Mouse (Mus musculus): ENCODE measurements at regions not wholly inside any gene's neighbourhood (a gene's known extent, or its start where the extent isn't known, plus 50 kb on each side); places are given as distances from the start of the nearest gene placed in this dataset.
A peak's percentile ranks its signal among the peaks of the same experiment; 100 is the strongest.

GRCm38 (mm10) chr1:35708176-35708788, 359.9 kb upstream of the Hs6st1 start:
- Histone ChIP-seq H3K4me1 (ENCODE audit: control insufficient read depth, insufficient read depth, low read length) (no peaks in the 10 kb centered on the region), H3K27ac (ENCODE audit: low read depth, low read length) (no peak overlapping the region), H3K36me3 (ENCODE audit: control insufficient read depth, insufficient read depth, low read length) (no peaks in the 10 kb centered on the region), H3K4me3 (ENCODE audit: low read depth, low read length) (no peak overlapping the region), H3K27me3 (ENCODE audit: control insufficient read depth, insufficient read depth, low read length) (no peaks in the 10 kb centered on the region), H3K4me2 (no peak overlapping the region), H3K9ac (ENCODE audit: low read length) (no peak overlapping the region), H3K9me3 (ENCODE audit: control insufficient read depth, low read length) (no peaks in the 10 kb centered on the region)
- no peak for ATAC-seq (ENCODE audit: low FRiP score)
- 88% methylated on average over 2 of the region's 2 CpGs for WGBS
- no peak for DNase-seq (ENCODE audit: low spot score, missing footprints)

GRCm38 (mm10) chr1:35709214-35709613, 359.0 kb upstream of the Hs6st1 start:
- Histone ChIP-seq H3K27ac (ENCODE audit: low read depth, low read length) (no peak overlapping the region), H3K9me3 (ENCODE audit: control insufficient read depth, low read length) (no peaks in the 10 kb centered on the region), H3K4me2 (no peak overlapping the region), H3K27me3 (ENCODE audit: control insufficient read depth, insufficient read depth, low read length) (no peaks in the 10 kb centered on the region), H3K4me3 (ENCODE audit: low read depth, low read length) (no peak overlapping the region), H3K4me1 (ENCODE audit: control insufficient read depth, insufficient read depth, low read length) (no peaks in the 10 kb centered on the region), H3K36me3 (ENCODE audit: control insufficient read depth, insufficient read depth, low read length) (no peaks in the 10 kb centered on the region), H3K9ac (ENCODE audit: low read length) (no peak overlapping the region)
- ATAC-seq (ENCODE audit: low FRiP score), result no peak
- no peak for DNase-seq (ENCODE audit: low spot score, missing footprints)

DNA sequence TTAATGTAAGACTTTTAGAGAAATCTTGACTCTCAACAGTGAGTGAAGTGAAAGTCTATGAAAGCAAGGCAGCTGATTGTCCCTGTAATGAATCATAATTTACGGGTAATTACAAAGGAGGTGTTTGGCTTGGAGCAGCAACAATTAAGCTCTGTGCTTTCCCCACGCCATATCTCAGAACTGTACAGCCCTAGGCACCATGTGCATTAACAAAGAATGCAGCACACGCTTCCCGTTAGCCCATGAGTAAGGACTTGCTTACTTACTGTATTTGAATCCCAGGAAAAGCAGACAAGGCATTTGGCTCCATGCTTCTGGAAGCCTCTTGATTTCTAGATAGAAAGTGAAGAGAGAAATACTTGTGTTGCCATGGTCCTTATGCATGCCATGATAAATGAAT, 354.2 kb upstream of the Hs6st1 start:
- WGBS, result 90% methylated on average over 4 of the region's 4 CpGs
- no peak overlapping the region for H3K9ac ChIP-seq (ENCODE audit: low read length)
- H3K4me2 ChIP-seq, result no peak overlapping the region
- no peaks in the 10 kb centered on the region for H3K4me1 ChIP-seq (ENCODE audit: control insufficient read depth, insufficient read depth, low read length)
- ATAC-seq (ENCODE audit: low FRiP score) (no peak), DNase-seq (ENCODE audit: low spot score, missing footprints) (no peak)
- H3K36me3 ChIP-seq (ENCODE audit: control insufficient read depth, insufficient read depth, low read length), result no peaks in the 10 kb centered on the region
- H3K27me3 ChIP-seq (ENCODE audit: control insufficient read depth, insufficient read depth, low read length), result no peaks in the 10 kb centered on the region
- H3K4me3 ChIP-seq (ENCODE audit: low read depth, low read length), result no peak overlapping the region
- H3K27ac ChIP-seq (ENCODE audit: low read depth, low read length), result no peak overlapping the region
- H3K9me3 ChIP-seq (ENCODE audit: control insufficient read depth, low read length), result no peaks in the 10 kb centered on the region; the same call in 1 of the 2 replicates

DNA sequence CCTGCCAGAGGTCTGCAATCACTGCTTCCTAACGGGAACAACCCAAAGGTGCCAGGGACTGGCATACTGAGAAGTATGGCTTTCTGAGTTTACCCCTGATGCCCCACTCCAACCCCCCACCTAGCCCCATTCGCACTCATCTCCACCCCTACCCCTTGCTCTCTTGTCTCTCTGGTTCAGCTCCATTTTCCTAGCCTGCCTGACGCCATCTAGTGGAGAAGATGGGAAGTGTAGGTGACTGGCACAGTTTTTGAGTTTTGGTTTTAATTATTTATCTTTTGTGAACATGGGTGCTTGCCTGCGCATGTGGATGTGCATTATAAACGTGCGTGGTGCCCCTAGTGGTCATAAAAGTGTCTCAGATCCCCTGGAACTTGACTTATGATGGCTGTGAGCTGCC, 352.3 kb upstream of the Hs6st1 start:
- WGBS, result 60% methylated on average over 6 of the region's 6 CpGs
- Histone ChIP-seq H3K27me3 (ENCODE audit: control insufficient read depth, insufficient read depth, low read length) (no peaks in the 10 kb centered on the region), H3K4me3 (ENCODE audit: low read depth, low read length) (no peak overlapping the region), H3K4me2 (no peak overlapping the region), H3K9ac (ENCODE audit: low read length) (no peak overlapping the region), H3K36me3 (ENCODE audit: control insufficient read depth, insufficient read depth, low read length) (no peaks in the 10 kb centered on the region), H3K4me1 (ENCODE audit: control insufficient read depth, insufficient read depth, low read length) (no peaks in the 10 kb centered on the region), H3K9me3 (ENCODE audit: control insufficient read depth, low read length) (no peaks in the 10 kb centered on the region; the same call in 1 of the 2 replicates), H3K27ac (ENCODE audit: low read depth, low read length) (no peak overlapping the region)
- no peak for DNase-seq (ENCODE audit: low spot score, missing footprints)
- no peak for ATAC-seq (ENCODE audit: low FRiP score)

GRCm38 (mm10) chr1:35717166-35717565, 351.0 kb upstream of the Hs6st1 start:
- DNase-seq (ENCODE audit: low spot score, missing footprints) (no peak), ATAC-seq (ENCODE audit: low FRiP score) (no peak)
- Histone ChIP-seq H3K36me3 (ENCODE audit: control insufficient read depth, insufficient read depth, low read length) (no peaks in the 10 kb centered on the region), H3K27ac (ENCODE audit: low read depth, low read length) (no peak overlapping the region), H3K9me3 (ENCODE audit: control insufficient read depth, low read length) (no peaks in the 10 kb centered on the region; the same call in 1 of the 2 replicates), H3K4me2 (no peak overlapping the region), H3K9ac (ENCODE audit: low read length) (no peak overlapping the region), H3K27me3 (ENCODE audit: control insufficient read depth, insufficient read depth, low read length) (no peaks in the 10 kb centered on the region), H3K4me1 (ENCODE audit: control insufficient read depth, insufficient read depth, low read length) (no peaks in the 10 kb centered on the region), H3K4me3 (ENCODE audit: low read depth, low read length) (no peak overlapping the region)
- WGBS, result 90% methylated on average over 2 of the region's 2 CpGs

DNA sequence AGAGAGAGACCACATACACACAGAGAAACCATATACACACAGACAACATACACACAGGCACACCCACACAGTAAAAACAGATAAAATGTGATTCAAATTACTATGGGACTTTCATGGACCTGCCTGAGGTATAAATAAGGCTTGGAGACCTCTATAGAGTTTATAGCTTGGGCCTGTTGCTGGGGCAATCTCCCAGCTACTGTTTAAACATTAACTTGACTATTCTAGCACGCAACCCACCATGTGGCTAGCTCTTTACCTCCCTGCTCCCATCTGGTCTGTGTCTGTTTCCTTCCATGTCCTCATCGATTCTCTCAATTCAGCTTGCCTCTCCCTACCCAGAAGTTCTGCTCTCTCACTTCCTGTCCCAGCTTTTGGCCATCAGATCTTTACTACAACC, 350.5 kb upstream of the Hs6st1 start:
- no peak overlapping the region for H3K4me3 ChIP-seq (ENCODE audit: low read depth, low read length)
- no peaks in the 10 kb centered on the region; the same call in 1 of the 2 replicates for H3K9me3 ChIP-seq (ENCODE audit: control insufficient read depth, low read length)
- no peak overlapping the region for H3K27ac ChIP-seq (ENCODE audit: low read depth, low read length)
- no peak for ATAC-seq (ENCODE audit: low FRiP score)
- no peak overlapping the region for H3K4me2 ChIP-seq
- WGBS, result 93% methylated on average over 2 of the region's 2 CpGs
- H3K9ac ChIP-seq (ENCODE audit: low read length), result no peak overlapping the region
- no peaks in the 10 kb centered on the region for H3K27me3 ChIP-seq (ENCODE audit: control insufficient read depth, insufficient read depth, low read length)
- no peaks in the 10 kb centered on the region for H3K36me3 ChIP-seq (ENCODE audit: control insufficient read depth, insufficient read depth, low read length)
- H3K4me1 ChIP-seq (ENCODE audit: control insufficient read depth, insufficient read depth, low read length), result no peaks in the 10 kb centered on the region
- DNase-seq (ENCODE audit: low spot score, missing footprints), result no peak

DNA sequence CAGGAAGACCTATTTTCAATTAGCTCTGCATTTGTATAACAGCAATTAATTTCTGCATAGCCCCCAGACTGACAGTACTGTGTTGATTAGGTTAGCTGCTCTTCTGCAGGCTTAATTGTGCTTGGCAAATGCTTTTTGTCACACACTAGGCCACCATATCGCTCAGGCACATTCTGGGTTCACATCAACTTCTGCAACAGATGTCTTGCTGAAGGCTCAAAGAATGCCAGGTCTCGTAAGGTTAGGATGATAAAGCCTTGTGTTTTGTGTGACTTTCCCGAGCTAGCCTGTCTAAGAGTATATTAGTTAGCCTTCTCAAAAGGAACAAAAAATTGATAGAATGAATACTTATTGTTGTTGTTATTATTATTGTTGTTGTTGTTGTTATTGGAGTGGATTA, 348.1 kb upstream of the Hs6st1 start:
- Histone ChIP-seq H3K36me3 (ENCODE audit: control insufficient read depth, insufficient read depth, low read length) (no peaks in the 10 kb centered on the region), H3K4me1 (ENCODE audit: control insufficient read depth, insufficient read depth, low read length) (no peaks in the 10 kb centered on the region; the same call in 1 of the 2 replicates), H3K27me3 (ENCODE audit: control insufficient read depth, insufficient read depth, low read length) (no peaks in the 10 kb centered on the region), H3K9ac (ENCODE audit: low read length) (no peak overlapping the region), H3K27ac (ENCODE audit: low read depth, low read length) (no peak overlapping the region), H3K4me2 (no peak overlapping the region), H3K4me3 (ENCODE audit: low read depth, low read length) (no peak overlapping the region), H3K9me3 (ENCODE audit: control insufficient read depth, low read length) (no peaks in the 10 kb centered on the region; the same call in 1 of the 2 replicates)
- ATAC-seq (ENCODE audit: low FRiP score) (no peak), DNase-seq (ENCODE audit: low spot score, missing footprints) (no peak)
- WGBS, result 83% methylated on average over 3 of the region's 3 CpGs

- 85% methylated on average over 3 of the region's 3 CpGs for WGBS
- Histone ChIP-seq H3K27ac (ENCODE audit: low read depth, low read length) (no peak overlapping the region), H3K9ac (ENCODE audit: low read length) (no peak overlapping the region), H3K4me1 (ENCODE audit: control insufficient read depth, insufficient read depth, low read length) (no peaks in the 10 kb centered on the region; the same call in 1 of the 2 replicates), H3K27me3 (ENCODE audit: control insufficient read depth, insufficient read depth, low read length) (no peaks in the 10 kb centered on the region), H3K9me3 (ENCODE audit: control insufficient read depth, low read length) (no peaks in the 10 kb centered on the region), H3K4me2 (no peak overlapping the region), H3K36me3 (ENCODE audit: control insufficient read depth, insufficient read depth, low read length) (no peaks in the 10 kb centered on the region), H3K4me3 (ENCODE audit: low read depth, low read length) (no peak overlapping the region)
- ATAC-seq (ENCODE audit: low FRiP score), result no peak
- DNase-seq (ENCODE audit: low spot score, missing footprints), result no peak
These were observed 343.8 kb upstream of the Hs6st1 start for GRCm38 (mm10) chr1:35724366-35724900.

DNA sequence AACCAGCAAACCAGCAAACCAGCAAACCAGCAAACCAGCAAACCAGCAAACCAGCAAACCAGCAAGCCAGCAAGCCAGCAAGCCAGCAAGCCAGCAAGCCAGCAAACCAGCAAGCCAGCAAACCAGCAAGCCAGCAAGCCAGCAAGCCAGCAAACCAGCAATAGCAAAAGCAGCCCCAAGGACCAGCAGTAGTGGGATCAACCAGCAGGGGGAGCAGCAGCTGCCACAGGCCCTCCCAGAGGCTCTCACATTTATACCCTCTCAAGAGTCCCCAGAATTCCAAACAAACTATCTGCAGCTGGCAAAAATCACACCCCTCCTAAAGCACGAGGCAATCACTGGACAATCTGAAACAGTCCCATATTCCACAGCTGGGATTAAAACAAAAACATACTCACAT, 341.6 kb upstream of the Hs6st1 start:
- H3K4me3 ChIP-seq (ENCODE audit: low read depth, low read length), result no peak overlapping the region
- DNase-seq (ENCODE audit: low spot score, missing footprints), result peak; percentile 97
- 68% methylated on average over 1 of the region's 1 CpGs for WGBS
- H3K9me3 ChIP-seq (ENCODE audit: control insufficient read depth, low read length), result no peaks in the 10 kb centered on the region
- no peaks in the 10 kb centered on the region for H3K36me3 ChIP-seq (ENCODE audit: control insufficient read depth, insufficient read depth, low read length)
- no peak overlapping the region for H3K9ac ChIP-seq (ENCODE audit: low read length)
- H3K4me1 ChIP-seq (ENCODE audit: control insufficient read depth, insufficient read depth, low read length), result no peaks in the 10 kb centered on the region; the same call in 1 of the 2 replicates
- H3K27ac ChIP-seq (ENCODE audit: low read depth, low read length), result no peak overlapping the region
- H3K4me2 ChIP-seq, result no peak overlapping the region
- H3K27me3 ChIP-seq (ENCODE audit: control insufficient read depth, insufficient read depth, low read length), result no peaks in the 10 kb centered on the region
- ATAC-seq (ENCODE audit: low FRiP score), result no peak
